Mouse (Mus musculus) cerebellum, postnatal 25 days (tissue): ENCODE data around the gene Epha1.

Source experiments
- DNase-seq, 2 experiments: peaks; one replicate each; pipeline ENCODE4 v3.0.0; 2021; ENCODE audit warnings: mixed read lengths in 2 of 2

Epha1 gene

DNA sequence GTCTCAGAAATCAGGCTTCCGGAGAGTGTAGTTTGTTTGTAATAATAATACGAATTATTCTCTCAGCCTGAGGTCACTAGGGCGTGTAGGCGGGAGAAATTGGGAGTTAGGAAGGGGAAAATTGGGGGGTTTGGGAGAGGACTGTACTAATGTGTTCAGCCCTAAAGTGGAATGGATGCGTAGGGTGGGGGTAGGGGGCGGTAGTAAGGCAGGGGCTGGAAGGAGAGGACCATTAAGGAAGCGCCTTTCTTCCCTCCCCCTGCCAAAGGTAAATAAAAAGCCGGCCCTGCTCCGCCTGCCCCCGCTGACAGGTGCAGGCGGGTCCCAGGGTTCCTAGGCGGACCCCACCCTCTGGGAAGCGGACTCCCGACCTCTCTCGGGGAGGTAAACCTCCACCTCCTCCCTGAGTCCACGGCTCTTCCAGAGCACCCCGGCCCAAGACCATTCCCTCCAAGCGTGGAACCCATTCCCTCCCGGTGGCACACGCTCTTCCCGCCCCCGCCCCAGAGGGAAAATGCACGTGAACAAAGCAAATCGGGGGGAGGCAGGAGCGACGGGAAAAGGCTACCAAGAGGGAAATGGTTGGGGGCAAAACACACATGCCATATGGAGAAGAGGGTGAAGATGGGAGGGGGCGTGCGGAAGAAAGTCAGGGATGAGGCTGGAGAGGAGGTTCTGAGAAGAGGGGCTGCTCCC, 49.5 kb downstream of the Epha1 start:
- DNase-seq, result peak in 1 of 2 experiments; percentile 57

DNA sequence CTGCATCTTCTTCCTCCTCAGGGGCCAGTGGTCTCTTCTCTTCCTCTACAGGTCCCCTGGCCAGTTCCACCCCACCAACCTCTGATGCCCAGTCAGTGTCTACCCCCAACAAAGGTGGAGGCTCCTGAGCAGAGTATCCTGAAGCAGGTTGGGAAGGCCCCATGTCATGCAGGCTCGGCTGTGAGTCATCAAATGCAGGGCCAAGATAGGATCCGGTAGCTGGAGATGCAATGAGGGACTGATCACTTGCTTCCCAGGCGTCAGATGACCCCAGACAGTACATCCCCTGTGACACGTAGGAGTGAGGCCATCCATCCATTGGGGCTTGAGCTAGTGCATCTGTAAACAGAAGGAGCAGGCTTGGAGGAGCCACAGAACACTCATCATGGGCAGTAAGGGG, 54.8 kb downstream of the Epha1 start:
- peak in 1 of 2 experiments; percentile 47 for DNase-seq

DNA sequence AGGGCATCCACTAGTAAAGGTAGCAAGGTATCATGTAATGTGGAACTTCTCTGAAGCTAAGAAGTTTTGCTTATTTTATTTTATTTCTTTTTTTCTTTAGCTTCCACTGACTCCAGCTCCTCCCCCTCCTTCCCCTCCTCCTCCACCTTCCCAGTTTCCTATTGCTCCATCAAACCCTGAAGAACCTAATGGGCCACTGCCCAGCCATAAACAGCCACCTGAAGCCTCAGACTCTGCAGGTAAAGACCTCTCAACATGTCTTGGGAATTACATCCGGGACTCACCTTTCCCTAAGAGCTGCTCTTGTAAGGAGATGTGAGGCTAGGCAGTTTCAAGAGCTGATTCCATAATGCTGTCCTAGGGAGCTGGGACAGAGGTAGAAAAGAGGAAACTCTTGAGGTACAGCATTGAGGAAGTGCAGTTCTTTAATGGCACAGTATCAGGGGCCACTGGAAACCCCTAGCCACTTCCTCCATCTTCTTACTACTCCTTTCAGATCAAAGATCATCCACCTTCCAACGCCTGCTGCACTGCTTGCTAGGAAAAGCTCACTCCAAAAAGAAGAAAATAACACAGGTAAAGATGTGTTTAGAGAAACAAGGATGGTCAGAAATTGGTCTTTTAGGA, 62.5 kb downstream of the Epha1 start:
- no peak for DNase-seq

DNA sequence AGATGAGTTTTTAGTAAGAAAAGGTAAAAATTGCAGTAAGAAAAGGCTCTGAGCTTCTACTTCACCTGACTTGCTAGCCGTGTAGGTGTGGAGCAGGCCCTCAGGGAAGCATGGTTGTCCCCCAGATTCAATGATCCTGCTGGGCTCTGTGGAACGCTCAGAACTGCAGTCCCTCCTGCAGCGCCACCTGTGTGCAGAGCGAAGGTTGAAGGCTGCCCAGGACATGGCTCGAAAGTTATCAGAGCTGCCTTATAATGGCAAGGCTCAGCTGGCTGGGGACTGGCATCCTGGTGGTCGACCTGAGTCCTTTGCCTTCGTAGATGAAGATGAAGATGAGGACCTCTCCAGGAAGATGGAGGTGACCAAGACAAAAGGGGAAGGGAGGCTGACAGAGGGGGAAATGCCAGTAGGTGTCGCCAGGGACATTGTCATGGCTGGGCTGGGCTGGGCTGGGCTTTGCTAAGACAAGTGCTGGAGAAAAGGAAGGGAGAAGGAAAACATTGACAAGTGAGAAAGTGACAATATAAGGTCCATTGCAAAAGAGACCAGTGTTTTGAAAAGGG, 63.2 kb downstream of the Epha1 start:
- peak; percentile 55 to 73 for DNase-seq
